Mouse (Mus musculus) CH12.LX (cell line): Measurements from ENCODE around the gene Hsd17b2. TPM values are rescaled to one million over a fixed set of nuclear protein-coding genes. Genes with fewer than 3 reads are reported as not detected.

Source experiments
- DNase-seq: peaks from one replicate; pipeline ENCODE4 v3.0.0-alpha.2; 2013; ENCODE audit errors: extremely low read depth
- H3K27ac ChIP-seq: 2 replicates; pipeline ENCODE4 v1.5.1; 2012; ENCODE audit warnings: low read depth, mild to moderate bottlenecking, control low read depth, moderate library complexity; ENCODE audit not compliant: insufficient read depth
- H3K27me3 ChIP-seq: replicated peaks from 2 replicates; pipeline ENCODE3; 2012; ENCODE audit warnings: inconsistent platforms
- H3K36me3 ChIP-seq, 2 experiments: replicated peaks in 1 of 2; 2 replicates each; pipeline versions ENCODE3 to v1.6.1; 2012; ENCODE audit warnings: inconsistent platforms in 1 of 2, low read length in 1 of 2, mild to moderate bottlenecking in 1 of 2, mixed read lengths in 1 of 2, moderate library complexity in 1 of 2; ENCODE audit not compliant: control insufficient read depth in 1 of 2, insufficient read depth in 1 of 2
- H3K4me1 ChIP-seq, 2 experiments: 2 replicates each; pipeline ENCODE4 v1.6.1; 2012; ENCODE audit warnings: inconsistent platforms in 1 of 2, moderate library complexity in 1 of 2; ENCODE audit not compliant: insufficient read depth in 2 of 2, control insufficient read depth in 1 of 2
- H3K4me2 ChIP-seq: 2 replicates; pipeline ENCODE4 v1.6.1; 2012; ENCODE audit warnings: low read depth, mild to moderate bottlenecking, control low read depth; ENCODE audit not compliant: poor library complexity, insufficient read depth, severe bottlenecking
- H3K4me3 ChIP-seq, 3 experiments: fragments of 150-350 bp in 1 of 3; sonication (generic) in 1 of 3; replicated peaks in 1 of 3; 2 replicates each; pipeline versions ENCODE3 to v1.5.1; 2011 to 2012; ENCODE audit warnings: low read depth in 2 of 3, low read length in 2 of 3, mild to moderate bottlenecking in 2 of 3, moderate library complexity in 2 of 3, control low read depth in 1 of 3, improper control_type of control experiment in 1 of 3, inconsistent platforms in 1 of 3, mixed read lengths in 1 of 3; ENCODE audit not compliant: poor library complexity in 1 of 3
- H3K79me2 ChIP-seq: replicated peaks from 2 replicates; pipeline ENCODE4 v1.6.1; 2012; ENCODE audit warnings: mild to moderate bottlenecking, moderate library complexity; ENCODE audit not compliant: control insufficient read depth, poor library complexity, insufficient read depth, severe bottlenecking; ENCODE audit errors: extremely low read depth
- H3K9ac ChIP-seq: 2 replicates; pipeline ENCODE4 v1.6.1; 2012; ENCODE audit warnings: low read depth, mild to moderate bottlenecking, control low read depth, moderate library complexity; ENCODE audit not compliant: insufficient read depth
- H3K9me3 ChIP-seq: replicated peaks from 2 replicates; pipeline ENCODE3; 2012; ENCODE audit warnings: low read length, inconsistent platforms, mixed read lengths
- CHD1 ChIP-seq: IDR thresholded peaks from 2 replicates; pipeline ENCODE4 v1.6.1; 2012; ENCODE audit warnings: low read depth, low read length, improper control_type of control experiment, inconsistent platforms
- CTCF ChIP-seq, 2 experiments: IDR thresholded peaks in 1 of 2; conservative IDR thresholded peaks in 1 of 2; 2 replicates each; pipeline ENCODE4 v1.5.1; 2011 to 2012; ENCODE audit warnings: low read depth in 2 of 2, low read length in 2 of 2, improper control_type of control experiment in 1 of 2, inconsistent platforms in 1 of 2, mild to moderate bottlenecking in 1 of 2, moderate library complexity in 1 of 2
- E2F4 ChIP-seq: IDR thresholded peaks from 2 replicates; pipeline ENCODE4 v1.6.1; 2011; ENCODE audit warnings: low read depth, low read length, improper control_type of control experiment; ENCODE audit not compliant: insufficient replicate concordance
- MXI1 ChIP-seq: IDR thresholded peaks from 2 replicates; pipeline ENCODE4 v1.6.1; 2011; ENCODE audit warnings: mild to moderate bottlenecking, low read depth, low read length, improper control_type of control experiment
- POLR2A ChIP-seq: IDR thresholded peaks from 2 replicates; pipeline ENCODE4 v1.6.1; 2011; ENCODE audit warnings: low read depth, mild to moderate bottlenecking, improper control_type of control experiment, low read length
- SIN3A ChIP-seq: IDR thresholded peaks from 2 replicates; pipeline ENCODE4 v1.6.1; 2012; ENCODE audit warnings: low read length, improper control_type of control experiment, inconsistent platforms
- USF2 ChIP-seq: conservative IDR thresholded peaks from 2 replicates; pipeline ENCODE4 v1.6.1; 2011; ENCODE audit warnings: low read depth, low read length, improper control_type of control experiment
- ZC3H11A ChIP-seq: IDR thresholded peaks from 2 replicates; pipeline ENCODE4 v1.6.1; 2012; ENCODE audit warnings: low read depth, mild to moderate bottlenecking, inconsistent platforms, low read length, improper control_type of control experiment
- dilution Hi-C: fragments of 300-500 bp; cut with MboI; formaldehyde crosslinking; loops from 2 replicates; pipeline ENCODE4 v1.14.3; 2020; ENCODE audit warnings: low sequenced_read_pairs; ENCODE audit not compliant: extremely low pct_unique_long_range_greater_than_20kb, extremely low pct_ligation_motif_present
- in situ Hi-C: fragments of 300-500 bp; cut with MboI; formaldehyde crosslinking; loops from 3 replicates; pipeline ENCODE4 v1.14.3; 2019; ENCODE audit warnings: low sequenced_read_pairs, low pct_ligation_motif_present, low pct_unique_long_range_greater_than_20kb, mixed read lengths
- polyA plus RNA-seq: library from polyadenylated mRNA; unstranded; fragments of >175 nt; gene quantifications from 2 replicates; pipeline ENCODE4 v1.2.1, GENCODE M21; 2012; ENCODE audit warnings: low read depth; ENCODE audit not compliant: insufficient read length
- total RNA-seq, 2 experiments: library from RNA; depleted of rRNA; stranded (reverse); fragments of 300-350 nt in 1 of 2; fragments of >200 nt in 1 of 2; gene quantifications; 2 replicates each; pipeline ENCODE4 v1.2.3; 2012 to 2014

Hsd17b2 gene
- total and polyA plus RNA-seq, 3 experiments = not detected

DNA sequence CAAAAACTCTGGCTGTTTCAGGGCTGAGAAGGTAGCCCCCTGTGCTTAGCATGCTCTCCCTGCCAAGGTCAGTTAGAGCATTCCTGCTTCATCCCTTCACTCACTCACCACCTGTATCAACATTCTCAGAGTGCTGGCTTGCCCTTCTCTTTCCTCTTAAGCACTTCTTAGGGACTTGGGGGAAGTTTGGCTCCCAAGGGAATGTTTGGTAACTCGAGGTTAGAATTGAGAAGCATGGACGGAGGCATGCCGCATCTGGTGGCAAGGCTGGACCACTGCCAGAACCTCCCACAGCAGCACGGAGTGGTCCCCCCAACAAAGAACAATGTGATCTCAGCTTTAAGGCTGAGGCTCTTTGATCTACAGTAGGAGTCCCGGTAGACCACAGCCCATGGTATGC, 10.5 kb downstream of the Hsd17b2 start:
- no peaks in the 10 kb centered on the region for H3K79me2 ChIP-seq
- no peak overlapping the region for H3K4me2 ChIP-seq
- TF ChIP-seq CHD1 (no peak), E2F4 (no peak), ZC3H11A (no peak)
- no peak for DNase-seq
- no peak overlapping the region for H3K27ac ChIP-seq
- H3K4me3 ChIP-seq = no peak overlapping the region
- no peaks in the 10 kb centered on the region for H3K36me3 ChIP-seq
- peaks cover 0 to 7% of the 10 kb centered on the region in 2 experiments; a peak in 2 of 4 replicates for H3K4me1 ChIP-seq
- in situ Hi-C loops = no loop called here
- no peak overlapping the region for H3K9ac ChIP-seq
- H3K9me3 ChIP-seq = peaks cover 25% of the 10 kb centered on the region
- H3K27me3 ChIP-seq = peaks cover 5% of the 10 kb centered on the region
- dilution Hi-C loops = no loop called here

DNA sequence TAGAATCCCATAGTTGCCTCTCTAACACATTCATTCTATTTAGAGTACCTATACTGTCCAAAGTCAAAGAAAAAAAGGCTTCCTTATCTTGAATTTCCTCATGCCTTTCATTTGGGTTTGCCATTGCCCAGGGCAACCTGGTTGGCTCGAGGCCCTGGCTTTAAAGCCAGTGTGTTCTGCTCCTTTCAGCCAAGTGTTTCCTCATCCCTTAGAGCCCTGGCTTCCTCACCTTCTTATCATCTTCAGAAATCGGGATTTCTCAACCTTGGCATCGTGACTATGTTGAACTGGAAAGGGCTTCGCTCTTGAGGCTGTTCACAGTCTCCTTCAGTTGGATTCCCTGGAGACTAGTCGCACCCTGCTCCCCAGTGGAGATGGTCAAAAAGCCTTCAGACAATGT, 12.9 kb downstream of the Hsd17b2 start:
- Histone ChIP-seq H3K27me3 (peaks cover 5% of the 10 kb centered on the region), H3K36me3 (no peaks in the 10 kb centered on the region), H3K9ac (no peak overlapping the region), H3K4me3 (no peak overlapping the region), H3K27ac (no peak overlapping the region), H3K4me1 (peaks cover 0 to 7% of the 10 kb centered on the region in 2 experiments; a peak in 2 of 4 replicates), H3K9me3 (peaks cover 25% of the 10 kb centered on the region), H3K4me2 (no peak overlapping the region), H3K79me2 (no peaks in the 10 kb centered on the region)
- dilution Hi-C loops (no loop called here), in situ Hi-C loops (no loop called here)
- TF ChIP-seq MXI1 (no peak), ZC3H11A (no peak), CTCF (conservative IDR thresholded peaks at IDR 0.05 in 1 of 2, IDR thresholded peaks at IDR 0.05 in 1 of 2; ENCODE audit: low read depth in 2 of 2, low read length in 2 of 2) (no peak)
- DNase-seq = no peak

GRCm38 (mm10) chr8:117715896-117716295, 14.2 kb downstream of the Hsd17b2 start:
- no peaks in the 10 kb centered on the region for H3K79me2 ChIP-seq
- DNase-seq = no peak
- dilution Hi-C loops = no loop called here
- H3K27ac ChIP-seq = no peak overlapping the region
- H3K4me1 ChIP-seq = peaks cover 0 to 10% of the 10 kb centered on the region in 2 experiments; a peak in 2 of 4 replicates
- H3K4me2 ChIP-seq = no peak overlapping the region
- peaks cover 25% of the 10 kb centered on the region for H3K9me3 ChIP-seq
- no peak overlapping the region for H3K9ac ChIP-seq
- in situ Hi-C loops = no loop called here
- no peak overlapping the region for H3K4me3 ChIP-seq
- H3K36me3 ChIP-seq = no peaks in the 10 kb centered on the region
- no peak for TF ChIP-seq SIN3A
- TF ChIP-seq MXI1 = no peak
- no peak for TF ChIP-seq USF2
- no peak for TF ChIP-seq POLR2A
- TF ChIP-seq, all 38 proteins: peak for 0
- H3K27me3 ChIP-seq = peaks cover 5% of the 10 kb centered on the region
